Mouse (Mus musculus) cerebellum, postnatal 25 days (tissue): Measurements from ENCODE around the gene Asb2.
A peak's percentile ranks its signal among the peaks of the same experiment; 100 is the strongest.

ENCODE experiments used
- DNase-seq, 2 experiments: peaks; one replicate each; pipeline ENCODE4 v3.0.0; 2021; ENCODE audit warnings: mixed read lengths in 2 of 2

Gene Asb2

GRCm38 (mm10) chr12:103314640-103315361 is 41.0 kb downstream of the Asb2 start:
- no peak for DNase-seq

- peak; percentile 55 to 75 for DNase-seq
Measured at GRCm38 (mm10) chr12:103313871-103314639, 41.7 kb downstream of the Asb2 start.

- no peak for DNase-seq
Measured at GRCm38 (mm10) chr12:103313274-103313673, 42.5 kb downstream of the Asb2 start.

GRCm38 (mm10) chr12:103311921-103312320 is 43.9 kb downstream of the Asb2 start:
- DNase-seq, result no peak

GRCm38 (mm10) chr12:103310744-103311267 is 45.0 kb downstream of the Asb2 start, which contains the start of gene Fam181a:
Gene Fam181a (plus strand): TSS chr12:103310975.
- DNase-seq, result no peak

GRCm38 (mm10) chr12:103306720-103307119 is 49.1 kb downstream of the Asb2 start:
- peak; percentile 39 to 69 for DNase-seq

- DNase-seq, result peak in 1 of 2 experiments; percentile 37
Measured at GRCm38 (mm10) chr12:103306224-103306623, 49.6 kb downstream of the Asb2 start.

GRCm38 (mm10) chr12:103302960-103303359 is 52.8 kb downstream of the Asb2 start:
- DNase-seq, result no peak

- peak; percentile 75 to 84 for DNase-seq
Measured at GRCm38 (mm10) chr12:103301645-103302044, 54.2 kb downstream of the Asb2 start.

- no peak for DNase-seq
Measured at GRCm38 (mm10) chr12:103300493-103300892, 55.3 kb downstream of the Asb2 start.

GRCm38 (mm10) chr12:103296292-103296691 is 59.5 kb downstream of the Asb2 start:
- peak in 1 of 2 experiments; percentile 27 for DNase-seq

- DNase-seq, result no peak
Measured at GRCm38 (mm10) chr12:103292366-103292765, 63.4 kb downstream of the Asb2 start.

GRCm38 (mm10) chr12:103287276-103287675 is 68.5 kb downstream of the Asb2 start:
- DNase-seq, result no peak

GRCm38 (mm10) chr12:103283411-103283810 is 72.4 kb downstream of the Asb2 start:
- no peak for DNase-seq

- DNase-seq, result no peak
Measured at GRCm38 (mm10) chr12:103282936-103283335, 72.9 kb downstream of the Asb2 start.

GRCm38 (mm10) chr12:103281912-103282311 is 73.9 kb downstream of the Asb2 start:
- DNase-seq, result no peak

- DNase-seq, result no peak
Measured at GRCm38 (mm10) chr12:103281491-103281890, 74.3 kb downstream of the Asb2 start.

GRCm38 (mm10) chr12:103276422-103276821 is 79.4 kb downstream of the Asb2 start:
- DNase-seq, result no peak

GRCm38 (mm10) chr12:103273732-103274131 is 82.1 kb downstream of the Asb2 start:
- DNase-seq, result no peak

GRCm38 (mm10) chr12:103273051-103273450 is 82.8 kb downstream of the Asb2 start:
- no peak for DNase-seq

GRCm38 (mm10) chr12:103272176-103272575 is 83.6 kb downstream of the Asb2 start:
- DNase-seq, result no peak
